Mouse (Mus musculus) left cerebral cortex, postnatal 10 days (tissue): ENCODE results near the gene Mad2l2. TPM values are rescaled to one million over a fixed set of nuclear protein-coding genes. Genes with fewer than 3 reads are reported as not detected.

ENCODE experiments used
- DNase-seq, 2 experiments: peaks; one replicate each; pipeline ENCODE4 v3.0.0; 2021 to 2022; ENCODE audit warnings: low spot score in 2 of 2, mixed read lengths in 1 of 2; ENCODE audit errors: extremely low spot score in 1 of 2
- intact Hi-C: fragments of 180-260 bp; cut with DNase I; formaldehyde crosslinking; loops from one replicate; pipeline ENCODE4 v1.15.1; 2025
- total RNA-seq, 2 experiments: library from RNA; stranded (reverse); gene quantifications; 2 replicates each; pipeline ENCODE4 v1.2.3; 2021

The Mad2l2 gene
- 10 to 100 TPM; 14.6 to 15.7 TPM for total RNA-seq

DNA sequence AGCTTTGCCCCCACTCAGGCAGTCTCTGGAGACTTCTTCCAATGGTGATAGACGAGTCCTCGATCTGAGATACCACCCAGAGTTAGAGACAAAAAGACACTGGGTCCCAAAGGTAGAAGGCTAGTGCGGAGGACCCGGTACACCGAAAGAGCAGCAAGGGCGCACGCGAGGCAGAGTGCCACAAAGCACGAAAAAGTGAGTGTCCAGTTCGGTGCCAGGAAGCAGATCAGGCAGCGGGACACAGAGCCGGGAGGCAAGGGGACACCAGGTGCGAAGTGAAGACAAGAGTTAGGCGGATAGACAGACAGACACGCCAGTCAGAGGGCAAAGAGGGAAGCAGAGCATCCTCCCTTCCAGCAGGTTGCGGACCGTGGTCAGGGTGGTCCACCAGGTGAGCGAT, at the start of gene Mad2l2:
Mad2l2 (plus strand) TSS at position 252 of the 400 bp plus-strand sequence.
- no peak for DNase-seq
- intact Hi-C loops, result no loop called here

DNA sequence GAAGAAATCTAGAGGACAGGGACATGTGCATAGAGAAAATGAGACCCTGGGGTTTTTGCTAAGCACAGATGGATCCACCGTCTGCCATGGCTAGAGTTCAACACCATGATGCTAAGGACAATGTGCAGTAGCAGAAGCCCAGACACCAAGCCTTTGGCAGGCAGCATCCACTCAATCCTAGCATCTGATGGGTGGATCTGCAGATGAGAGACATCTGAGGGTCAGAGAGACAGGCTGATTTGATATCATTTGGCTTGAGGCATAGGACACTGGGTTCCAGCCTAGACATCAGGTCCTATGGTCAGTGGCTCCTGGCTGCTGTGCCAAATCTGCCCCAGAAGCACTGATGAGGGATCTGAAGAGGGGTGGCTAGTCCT, 49.6 kb upstream of the Mad2l2 start:
- no peak for DNase-seq
- intact Hi-C loops, result no loop called here

DNA sequence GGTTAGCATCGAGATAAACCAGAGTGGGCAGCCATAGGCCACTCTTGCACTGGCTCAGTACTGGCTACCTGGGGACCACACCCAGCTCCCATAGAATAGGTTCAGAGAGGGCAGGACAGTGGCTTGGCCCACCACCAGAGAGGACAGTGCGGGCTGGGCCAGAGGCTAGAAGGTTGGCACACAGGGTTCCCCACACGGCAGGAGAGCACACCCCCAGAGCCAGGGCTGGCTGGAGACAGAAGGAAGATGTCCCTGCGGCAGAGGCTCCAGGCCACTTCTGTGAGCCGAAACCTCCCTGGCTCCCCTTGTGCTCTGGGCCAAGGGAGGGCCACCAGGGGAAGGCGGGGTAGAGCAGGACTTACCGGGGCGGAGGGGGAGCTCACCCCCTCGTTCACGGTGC, 49.0 kb upstream of the Mad2l2 start:
- intact Hi-C loops, result no loop called here
- DNase-seq, result no peak

DNA sequence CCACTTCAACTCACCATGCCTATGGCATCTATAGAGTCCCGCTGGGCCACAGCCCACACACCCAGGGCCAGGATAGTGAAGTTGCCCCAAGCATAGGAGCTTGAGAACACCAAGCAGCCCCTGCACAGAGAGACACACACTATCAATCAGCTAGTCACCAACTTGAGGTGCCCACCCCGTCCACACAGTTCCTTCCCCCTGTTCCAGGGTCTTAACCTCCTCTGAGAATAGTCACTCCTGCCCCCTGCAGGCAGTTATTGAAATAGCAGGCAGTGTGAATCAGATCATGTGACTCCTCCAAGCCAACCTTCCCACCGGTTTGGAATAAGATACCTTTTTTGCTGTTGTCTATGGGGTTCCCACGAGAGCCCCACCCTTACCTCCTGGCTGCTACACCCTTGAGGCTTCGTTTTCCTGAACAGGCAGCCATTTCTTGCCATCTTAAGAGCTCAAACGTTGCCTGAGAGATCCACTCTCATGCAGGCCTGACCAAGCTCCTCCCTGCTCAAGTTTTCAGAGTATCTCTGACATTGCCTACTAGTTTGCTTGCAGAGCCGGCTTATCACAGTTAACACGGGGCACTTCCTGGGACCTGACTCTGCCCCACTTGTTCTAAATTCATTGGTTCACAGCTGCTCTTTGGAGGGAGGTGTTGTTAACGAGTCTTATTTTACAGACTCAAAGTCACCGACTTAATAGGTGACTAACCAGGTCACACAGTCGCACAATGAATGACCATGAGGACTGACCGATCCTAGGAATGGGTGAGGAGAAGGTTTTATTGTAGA, 47.7 kb upstream of the Mad2l2 start:
- intact Hi-C loops, result no loop called here
- DNase-seq, result peak in 1 of 2 experiments; percentile 74

DNA sequence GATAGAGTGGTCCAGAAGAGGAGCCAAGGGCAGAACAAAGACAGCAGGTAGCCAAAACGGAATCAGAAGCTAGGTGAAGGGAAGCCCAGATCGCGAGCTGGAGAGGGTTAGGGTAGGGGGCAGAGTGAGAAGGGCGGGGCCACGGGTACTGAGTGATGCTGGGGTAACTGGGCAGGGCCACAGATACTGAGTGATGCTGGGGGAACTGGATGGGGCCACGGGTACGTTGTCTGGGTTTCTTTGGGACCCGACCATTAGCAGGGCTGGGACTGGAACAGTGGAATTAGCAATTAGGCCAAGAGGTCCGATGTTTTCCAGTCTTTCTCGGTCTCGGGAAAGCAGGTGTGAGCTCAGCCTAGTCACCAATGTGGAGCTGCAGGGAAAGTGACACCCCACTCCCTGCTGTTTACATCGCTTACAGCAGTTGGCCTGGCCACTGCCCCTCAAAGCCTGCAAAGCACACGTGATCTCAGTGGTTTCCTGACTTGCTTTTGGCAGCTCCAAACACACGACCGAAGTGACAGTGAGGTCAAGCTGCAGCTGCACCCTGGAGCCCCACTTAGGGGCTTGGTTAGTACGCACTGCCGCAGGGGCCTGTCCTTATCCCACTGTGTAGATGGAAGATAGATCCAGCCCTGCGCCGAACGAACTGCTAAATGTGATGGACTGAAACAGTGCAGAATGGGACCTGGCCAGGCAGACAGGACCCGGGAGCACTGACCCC, 46.8 kb upstream of the Mad2l2 start:
- intact Hi-C loops, result no loop called here

DNA sequence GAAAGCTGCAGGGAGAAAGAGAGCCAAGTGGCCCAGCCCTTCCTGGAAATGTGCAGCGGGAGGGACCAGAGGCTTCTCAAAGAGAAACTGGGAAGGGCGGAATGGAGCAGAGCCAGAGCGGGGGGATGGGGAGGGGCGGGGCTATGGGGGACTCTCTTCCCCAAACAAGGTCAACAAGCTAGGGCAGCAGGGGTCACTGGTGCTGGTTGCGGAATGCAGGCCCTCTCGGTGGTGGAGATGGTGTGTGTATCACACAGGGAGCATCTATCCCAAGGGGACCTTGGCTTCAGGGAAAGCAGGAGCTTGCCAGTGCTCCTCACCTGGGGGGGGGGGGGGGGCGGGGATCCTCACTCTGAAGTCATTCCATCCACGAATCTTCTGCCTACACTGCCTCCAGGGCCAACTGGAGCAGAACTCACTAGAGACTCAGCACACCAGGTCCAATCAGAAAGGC, 45.9 kb upstream of the Mad2l2 start:
- intact Hi-C loops, result no loop called here
- DNase-seq, result peak in 1 of 2 experiments; percentile 69

More for the DNA sequence above, 46.8 kb upstream of the Mad2l2 start:
- peak in 1 of 2 experiments; percentile 66 for DNase-seq

DNA sequence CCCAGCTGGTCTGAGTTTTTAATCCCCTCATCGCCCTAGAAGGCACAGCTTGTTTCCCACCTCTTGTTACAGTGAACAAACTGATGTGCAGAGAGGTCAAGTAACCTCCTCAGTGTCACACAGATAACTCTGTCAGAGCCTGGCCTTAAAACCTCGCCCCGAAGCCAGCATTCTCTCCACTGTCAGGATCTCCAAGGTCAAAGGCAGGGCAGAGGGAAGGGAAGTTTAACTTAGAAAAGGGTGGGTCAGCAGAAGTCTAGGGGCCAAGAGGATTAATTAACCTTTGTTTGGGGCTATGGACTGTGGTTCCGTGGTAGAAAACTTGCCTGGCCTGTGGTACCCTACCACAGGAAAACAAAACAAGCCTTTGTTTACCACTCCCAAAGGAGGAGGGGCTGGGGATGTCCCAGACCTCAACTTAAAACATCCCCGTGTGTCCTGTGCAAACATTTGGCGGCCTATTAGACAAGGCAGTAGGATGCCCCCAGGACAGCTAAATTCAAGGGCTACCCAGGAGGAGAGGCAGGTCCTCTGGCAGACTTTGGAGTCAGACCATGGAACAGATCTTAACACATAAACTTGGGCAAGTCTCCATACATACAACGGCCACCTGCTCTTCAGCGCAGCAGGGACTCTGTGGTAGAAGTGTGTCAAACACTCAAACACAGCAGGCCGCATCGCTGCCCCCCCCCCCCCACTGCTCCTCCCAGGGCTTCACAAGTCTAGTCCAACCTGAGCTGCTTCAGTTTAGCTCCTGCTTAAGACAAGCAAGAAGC, 44.9 kb upstream of the Mad2l2 start:
- intact Hi-C loops, result no loop called here

DNA sequence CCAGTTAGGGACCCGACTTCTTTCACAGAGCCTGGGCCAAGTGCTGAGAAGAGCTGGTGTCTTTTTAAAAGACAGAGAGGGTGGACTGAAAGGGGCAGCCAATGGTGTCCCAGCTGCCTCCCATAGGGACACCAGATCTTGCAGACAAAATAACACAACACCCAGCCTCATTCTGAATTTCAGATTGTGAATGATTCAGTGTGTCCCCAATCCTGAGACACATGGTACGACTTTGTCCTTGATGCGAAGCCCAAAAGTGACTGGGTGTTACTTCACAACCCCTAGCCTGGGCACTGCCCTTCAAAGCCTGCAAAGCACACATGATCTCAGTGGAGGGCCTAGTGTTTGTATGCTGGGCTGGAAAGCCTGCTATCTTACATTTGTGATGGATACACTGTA, 44.3 kb upstream of the Mad2l2 start:
- intact Hi-C loops, result no loop called here
- DNase-seq, result no peak

More for the DNA sequence above, 44.9 kb upstream of the Mad2l2 start:
- DNase-seq, result no peak

DNA sequence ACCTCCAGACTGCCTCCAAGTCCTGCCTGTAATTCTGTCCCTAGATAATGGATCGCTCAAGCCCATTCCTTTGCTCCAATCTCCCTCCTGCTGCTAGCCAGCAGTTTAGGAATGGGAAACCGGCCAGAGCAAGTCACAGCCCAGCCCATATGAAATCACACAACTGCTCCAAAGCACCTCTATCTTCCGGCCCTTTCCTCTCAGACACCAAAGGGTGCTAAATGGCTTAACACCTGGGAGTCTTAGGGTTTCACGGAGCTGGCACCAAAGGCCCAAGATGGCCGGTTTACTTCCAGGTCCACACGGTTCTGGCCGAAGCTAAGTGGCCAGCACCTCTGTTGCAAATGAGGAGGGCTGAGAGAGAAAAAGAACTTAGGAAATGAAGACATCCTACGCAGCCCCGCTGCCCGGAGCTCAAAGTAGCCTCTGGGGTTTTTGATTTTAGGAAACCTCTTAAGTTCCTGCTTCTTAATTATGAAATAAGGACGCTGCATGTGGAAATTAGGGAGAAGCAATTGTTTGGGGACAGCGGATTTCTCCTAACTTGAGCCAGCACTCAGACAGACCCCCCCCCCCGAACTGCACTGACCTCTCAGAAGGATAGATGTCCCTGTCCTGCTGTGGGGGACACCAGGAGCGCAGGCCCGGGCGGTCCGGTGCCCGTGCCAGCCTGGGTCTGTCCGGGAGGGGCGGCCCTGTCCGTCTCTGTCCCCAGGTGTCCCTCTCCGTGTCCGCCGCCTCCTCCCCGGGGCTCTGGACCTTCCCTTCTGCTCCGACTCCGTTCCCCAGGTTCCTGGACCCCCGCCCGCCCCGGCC, 42.9 kb upstream of the Mad2l2 start:
- DNase-seq, result no peak
- intact Hi-C loops, result no loop called here

DNA sequence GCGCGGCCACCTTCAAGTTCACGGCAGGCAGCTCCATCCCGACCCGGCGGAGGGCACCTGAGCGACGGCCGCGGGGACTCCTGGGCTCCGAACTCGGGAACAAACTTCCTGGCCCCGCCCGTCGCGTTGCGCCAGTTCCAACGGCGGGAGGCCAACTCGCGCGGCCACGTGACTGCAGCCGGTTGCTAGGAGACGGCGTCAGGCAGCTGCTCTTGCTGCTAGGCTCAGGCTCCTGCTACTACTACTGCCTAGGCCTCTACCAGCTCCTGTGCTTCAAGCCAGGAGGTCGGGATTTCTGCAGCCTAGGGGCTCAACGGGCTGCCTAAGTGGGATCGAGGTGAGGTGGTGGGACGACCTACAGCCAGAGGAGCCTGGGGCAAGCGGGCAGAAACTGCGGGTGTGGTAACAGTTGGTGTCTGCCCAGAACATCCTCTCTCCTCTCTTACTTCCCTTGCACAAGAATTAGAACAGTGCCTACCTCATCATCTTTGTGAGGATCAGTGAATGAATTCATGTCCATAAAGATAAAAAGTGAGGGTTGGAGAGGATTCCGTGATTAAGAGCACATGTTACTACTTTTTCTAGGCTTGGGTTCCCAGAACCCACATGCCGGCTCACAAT, 42.2 kb upstream of the Mad2l2 start, which contains the start of gene Agtrap:
Agtrap (minus strand) TSS at position 125 of the 621 bp plus-strand sequence.
- intact Hi-C loops, result no loop called here
- peak; percentile 92 to 97 for DNase-seq

DNA sequence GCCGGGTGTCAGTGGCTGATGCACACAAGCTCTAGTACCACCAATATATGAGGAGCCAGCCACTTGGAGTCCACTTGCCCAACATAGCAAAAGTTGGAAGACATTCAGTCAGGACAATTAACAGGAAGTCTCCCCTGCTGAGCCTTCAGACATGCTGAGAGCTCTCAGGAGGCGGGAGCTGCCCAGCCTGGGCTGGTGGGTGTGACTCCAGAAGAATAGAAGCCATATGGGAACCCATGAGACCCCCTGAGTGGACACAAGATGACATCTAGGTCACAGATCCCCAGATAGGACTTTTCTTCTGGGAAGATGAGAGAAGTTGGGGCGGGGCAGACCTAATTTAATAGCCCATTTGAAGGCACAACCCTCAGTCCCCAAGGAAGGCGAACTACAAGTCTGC, 41.0 kb upstream of the Mad2l2 start:
- intact Hi-C loops, result no loop called here
- no peak for DNase-seq

DNA sequence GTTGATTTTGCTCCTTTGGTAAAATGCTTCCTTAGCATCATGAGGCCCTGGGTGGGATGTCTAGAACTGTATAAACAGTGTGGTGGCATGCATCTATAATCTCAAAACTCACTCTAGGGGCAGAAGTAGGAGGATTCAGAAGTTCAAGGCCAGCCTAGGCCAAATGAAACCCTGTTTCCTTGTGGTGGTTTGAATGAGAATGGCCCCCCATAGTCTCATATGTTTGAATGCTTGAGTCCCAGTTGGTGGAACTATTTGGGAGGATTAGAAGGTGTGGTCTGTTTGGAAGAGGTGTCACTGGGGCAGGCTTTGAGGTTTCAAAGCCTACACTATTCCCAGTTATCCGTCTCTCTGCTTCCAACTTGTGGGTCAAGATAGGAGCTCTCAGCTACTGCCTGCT, 39.0 kb upstream of the Mad2l2 start:
- intact Hi-C loops, result no loop called here
- no peak for DNase-seq

DNA sequence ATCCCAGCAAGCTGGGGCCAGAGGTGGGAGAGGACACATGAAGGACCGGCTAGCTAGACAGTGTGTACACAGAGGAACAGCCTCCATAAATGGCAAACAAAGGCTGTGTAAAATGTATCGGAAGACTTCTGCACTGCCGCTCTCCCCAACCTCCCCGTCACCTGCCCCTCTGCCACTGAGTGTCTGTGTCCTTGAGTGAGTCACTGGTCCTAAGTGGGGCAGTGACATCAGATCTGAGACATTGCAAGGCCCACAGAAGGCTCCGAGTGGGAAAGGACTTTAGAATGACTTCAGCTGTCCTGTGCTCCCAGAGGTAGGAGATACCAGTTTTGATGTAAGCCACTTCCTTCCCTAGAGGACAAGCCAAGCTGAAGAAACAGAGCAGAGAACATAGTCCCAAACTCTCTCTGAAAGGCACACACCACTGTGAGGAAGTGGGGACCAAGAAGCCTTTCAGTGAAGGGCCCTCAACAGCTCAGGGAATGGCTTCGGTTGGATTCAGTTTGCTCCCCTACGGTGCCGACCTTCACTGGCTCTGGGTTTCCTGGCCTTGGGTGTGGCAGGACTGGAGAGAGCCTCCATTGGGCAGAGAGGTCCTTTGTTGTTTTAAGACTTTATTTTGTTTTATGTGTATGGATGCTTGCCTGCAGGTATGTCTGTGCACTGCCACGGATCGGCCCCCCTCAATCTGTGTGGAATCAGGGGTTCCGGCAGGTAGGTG, 37.5 kb upstream of the Mad2l2 start:
- intact Hi-C loops, result no loop called here
- DNase-seq, result no peak

DNA sequence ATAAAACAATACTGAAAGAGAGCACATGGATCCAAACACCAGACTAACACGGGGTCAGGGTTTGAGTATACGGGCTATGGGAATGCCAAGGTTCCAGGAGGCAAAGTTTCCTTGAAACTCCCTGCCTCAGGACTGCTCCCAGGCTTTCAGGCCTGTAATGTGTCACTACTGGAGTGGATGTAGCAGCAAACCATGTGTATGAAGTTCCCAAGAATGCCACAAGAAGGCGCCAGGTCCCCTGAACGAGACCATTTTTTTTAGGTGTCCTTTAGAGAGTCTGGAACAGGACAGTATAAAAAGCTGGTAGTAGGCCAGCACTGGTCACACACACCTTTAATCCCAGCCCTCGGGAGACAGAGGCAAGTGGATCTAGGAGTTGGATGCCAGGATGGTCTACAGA, 36.0 kb upstream of the Mad2l2 start:
- intact Hi-C loops, result no loop called here
- DNase-seq, result no peak

DNA sequence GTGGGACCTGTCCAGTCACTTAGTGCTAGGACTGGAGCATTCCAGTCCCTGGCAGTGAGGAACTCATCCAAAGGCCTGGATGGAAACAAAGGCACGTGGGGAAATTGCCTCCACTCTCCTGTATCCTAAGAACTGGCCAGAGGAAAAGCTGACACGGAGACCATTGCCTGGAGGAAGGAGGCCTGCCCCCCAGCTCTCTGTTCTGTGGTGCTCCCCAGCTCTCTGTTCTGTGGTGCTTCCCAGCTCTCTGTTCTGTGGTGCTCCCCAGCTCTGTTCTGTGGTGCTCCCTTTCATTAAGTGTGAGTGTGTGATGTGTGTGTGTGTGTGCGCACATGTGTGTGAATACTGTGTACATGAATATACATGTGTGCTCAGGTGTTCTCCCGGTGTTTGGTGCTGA, 35.1 kb upstream of the Mad2l2 start:
- DNase-seq, result no peak
- intact Hi-C loops, result no loop called here

DNA sequence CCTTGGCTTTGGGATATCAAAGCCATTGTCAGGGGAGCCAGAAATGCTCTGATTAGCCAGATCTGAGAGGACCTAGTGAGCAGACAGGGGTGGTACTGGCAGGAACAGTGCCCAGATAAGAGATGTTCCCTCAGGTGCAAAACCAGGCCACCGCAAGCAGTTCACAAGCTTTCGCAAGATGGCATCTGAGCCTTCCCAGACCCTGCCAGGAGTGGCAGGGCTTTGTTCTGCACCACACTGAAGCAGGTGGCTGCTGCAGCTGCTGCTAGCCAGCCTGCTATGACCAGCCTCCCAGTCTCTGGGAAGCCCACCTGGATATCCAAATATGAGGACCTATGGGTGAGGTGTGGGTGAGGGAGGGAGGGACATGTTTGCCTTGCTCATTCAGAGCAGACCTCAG, 32.2 kb upstream of the Mad2l2 start:
- intact Hi-C loops, result no loop called here
- no peak for DNase-seq

DNA sequence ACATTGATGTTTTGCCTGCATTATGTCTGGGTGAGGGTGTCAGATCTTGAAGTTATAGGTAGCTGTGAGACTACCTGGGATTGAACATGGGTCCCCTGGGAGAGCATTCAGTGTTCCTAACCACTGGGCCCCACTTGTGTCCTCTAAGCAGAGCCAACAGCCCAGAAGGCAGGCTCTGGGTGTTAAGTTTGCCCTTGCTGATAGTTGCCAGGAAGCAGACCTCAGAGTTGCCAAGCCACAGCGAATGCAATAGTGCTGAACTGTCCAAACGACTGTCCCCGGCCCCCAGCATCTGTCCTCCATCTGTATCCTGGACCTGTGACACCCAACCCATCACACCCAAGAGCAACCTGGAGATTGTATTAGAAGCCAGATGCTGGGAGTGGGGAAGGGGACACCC, 31.5 kb upstream of the Mad2l2 start:
- DNase-seq, result no peak
- intact Hi-C loops, result no loop called here
